Mouse (Mus musculus) C2C12 (cell line): ENCODE data around the gene BC017158. TPM values are rescaled to one million over a fixed set of nuclear protein-coding genes. Genes with fewer than 3 reads are reported as not detected.

Experiments
- H3K27me3 ChIP-seq: one replicate; pipeline ENCODE4 v1.6.1; 2011; ENCODE audit not compliant: control insufficient read depth, insufficient read depth, insufficient read length
- H3K36me3 ChIP-seq: one replicate; pipeline ENCODE4 v1.6.1; 2011; ENCODE audit not compliant: control insufficient read depth, insufficient read depth
- H3K4me3 ChIP-seq: one replicate; pipeline ENCODE4 v1.5.1; 2011; ENCODE audit warnings: mild to moderate bottlenecking, control low read depth; ENCODE audit not compliant: poor library complexity, insufficient read depth, severe bottlenecking
- H3K79me2 ChIP-seq: one replicate; pipeline ENCODE4 v1.6.1; 2011; ENCODE audit not compliant: control insufficient read depth, insufficient read depth
- H3K79me3 ChIP-seq: one replicate; pipeline ENCODE4 v1.6.1; 2011; ENCODE audit warnings: low read depth, control low read depth
- H3ac ChIP-seq: one replicate; pipeline ENCODE3; 2011; ENCODE audit warnings: low read depth; ENCODE audit not compliant: control insufficient read depth, insufficient read length
- CEBPB ChIP-seq: IDR thresholded peaks from one replicate; pipeline ENCODE4 v1.6.1; 2011; ENCODE audit warnings: low read depth, mild to moderate bottlenecking, control low read depth, moderate library complexity
- CTCF ChIP-seq: IDR thresholded peaks from one replicate; pipeline ENCODE4 v1.5.1; 2011; ENCODE audit not compliant: control insufficient read depth, insufficient read depth, insufficient read length
- FOSL1 ChIP-seq: IDR thresholded peaks from one replicate; pipeline ENCODE4 v1.8.0; 2011; ENCODE audit warnings: mild to moderate bottlenecking, low read length; ENCODE audit not compliant: poor library complexity, insufficient read depth, severe bottlenecking
- MAX ChIP-seq: IDR thresholded peaks from one replicate; pipeline ENCODE4 v1.6.1; 2011; ENCODE audit warnings: mild to moderate bottlenecking, control low read depth
- MYOD1 ChIP-seq: IDR thresholded peaks from one replicate; pipeline ENCODE4 v1.6.1; 2011; ENCODE audit warnings: low read depth; ENCODE audit not compliant: control insufficient read depth, insufficient read length
- MYOG ChIP-seq: IDR thresholded peaks from one replicate; pipeline ENCODE4 v1.6.1; 2011; ENCODE audit not compliant: control insufficient read depth, insufficient read length; ENCODE audit errors: extremely low read depth
- USF1 ChIP-seq: IDR thresholded peaks from one replicate; pipeline ENCODE4 v1.6.1; 2011; ENCODE audit warnings: low read depth, mild to moderate bottlenecking, control low read depth, moderate library complexity
- polyA plus RNA-seq: library from polyadenylated mRNA; unstranded; fragments of >200 nt; fragmentation: generic; extraction: Trizol; gene quantifications from one replicate; pipeline ENCODE4 v1.2.1, GENCODE M21; 2012; ENCODE audit warnings: missing spikeins

Gene BC017158
- polyA plus RNA-seq, 1 experiment = 13.3 TPM

- Histone ChIP-seq H3K4me3 (no peak overlapping the region), H3K79me3 (no peaks in the 10 kb centered on the region), H3K36me3 (no peaks in the 10 kb centered on the region), H3K79me2 (no peaks in the 10 kb centered on the region), H3K27me3 (no peaks in the 10 kb centered on the region), H3ac (no peak overlapping the region)
- TF ChIP-seq CEBPB = no peak
- no peak for TF ChIP-seq MYOG
- no peak for TF ChIP-seq MAX
- no peak for TF ChIP-seq FOSL1
- no peak for TF ChIP-seq USF1
- no peak for TF ChIP-seq MYOD1
- TF ChIP-seq CTCF = no peak
These were observed 19.0 kb upstream of the BC017158 start for GRCm38 (mm10) chr7:128317011-128317410.

GRCm38 (mm10) chr7:128314491-128314890 is 16.5 kb upstream of the BC017158 start:
- Histone ChIP-seq H3K27me3 (no peaks in the 10 kb centered on the region), H3K4me3 (no peak overlapping the region), H3K79me2 (no peaks in the 10 kb centered on the region), H3K79me3 (no peaks in the 10 kb centered on the region), H3K36me3 (no peaks in the 10 kb centered on the region), H3ac (no peak overlapping the region)
- no peak for TF ChIP-seq USF1
- TF ChIP-seq CTCF = no peak
- no peak for TF ChIP-seq MYOD1
- no peak for TF ChIP-seq MAX
- TF ChIP-seq MYOG = no peak
- TF ChIP-seq CEBPB = no peak
- TF ChIP-seq FOSL1 = no peak

GRCm38 (mm10) chr7:128313601-128314000 is 15.6 kb upstream of the BC017158 start:
- H3K79me3 ChIP-seq = no peaks in the 10 kb centered on the region
- TF ChIP-seq CTCF (no peak), FOSL1 (no peak), MAX (no peak)
- no peak overlapping the region for H3ac ChIP-seq
- no peaks in the 10 kb centered on the region for H3K27me3 ChIP-seq
- H3K4me3 ChIP-seq = no peak overlapping the region
- no peaks in the 10 kb centered on the region for H3K79me2 ChIP-seq
- H3K36me3 ChIP-seq = no peaks in the 10 kb centered on the region

GRCm38 (mm10) chr7:128312375-128313059 is 14.5 kb upstream of the BC017158 start:
- no peak overlapping the region for H3K4me3 ChIP-seq
- TF ChIP-seq CTCF (no peak), USF1 (no peak), FOSL1 (no peak), MYOD1 (no peak), MYOG (no peak), CEBPB (no peak), MAX (no peak)

GRCm38 (mm10) chr7:128311811-128312210 is 13.8 kb upstream of the BC017158 start:
- H3K4me3 ChIP-seq = no peak overlapping the region
- no peaks in the 10 kb centered on the region for H3K79me3 ChIP-seq
- no peaks in the 10 kb centered on the region for H3K36me3 ChIP-seq
- H3ac ChIP-seq = no peak overlapping the region
- TF ChIP-seq FOSL1 (no peak), MYOD1 (no peak), CTCF (no peak), CEBPB (no peak), MAX (no peak), USF1 (no peak), MYOG (no peak)
- H3K27me3 ChIP-seq = no peaks in the 10 kb centered on the region
- H3K79me2 ChIP-seq = no peaks in the 10 kb centered on the region

More at GRCm38 (mm10) chr7:128312375-128313059, 14.5 kb upstream of the BC017158 start:
- H3K79me3 ChIP-seq = no peaks in the 10 kb centered on the region
- no peaks in the 10 kb centered on the region for H3K36me3 ChIP-seq
- no peaks in the 10 kb centered on the region for H3K79me2 ChIP-seq
- no peak overlapping the region for H3ac ChIP-seq
- no peaks in the 10 kb centered on the region for H3K27me3 ChIP-seq
